Mouse (Mus musculus): Measurements from ENCODE around the gene Nxnl2. TPM values are rescaled to one million over a fixed set of nuclear protein-coding genes. Genes with fewer than 3 reads are reported as not detected.
"Not testable (repeated sequence)": the region's sequence is repeated elsewhere in the genome, so short reads cannot be mapped to it uniquely, and the experiment has no call there.

Nxnl2 gene
- polyA plus RNA-seq, 1 experiment, result 0.79 TPM

DNA sequence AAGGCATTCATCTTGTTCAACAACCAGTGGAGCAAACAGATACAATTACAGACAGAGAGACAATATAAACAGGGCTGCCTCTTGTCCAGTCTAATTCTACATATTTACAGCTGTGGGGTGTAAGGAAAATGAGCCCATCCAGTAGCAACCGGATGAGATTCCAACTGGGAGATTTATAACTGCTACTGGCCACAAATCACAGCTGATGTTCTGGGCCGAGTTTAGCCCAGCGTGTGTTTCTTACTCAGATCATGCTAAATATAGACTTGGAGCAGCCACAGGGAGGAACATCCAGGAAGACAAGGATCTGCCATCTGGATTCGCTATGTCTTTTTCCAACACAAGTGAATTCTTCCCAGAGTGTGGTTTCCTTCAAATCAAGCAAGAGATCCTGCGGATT is 27.4 kb downstream of the Nxnl2 start:
- 59% methylated on average over 5 of the region's 5 CpGs for WGBS
- Histone ChIP-seq H3K4me1 (ENCODE audit: control insufficient read depth, insufficient read depth, low read length) (no peaks in the 10 kb centered on the region), H3K4me3 (replicated peaks; ENCODE audit: extremely low read depth, low read depth, low read length) (no peak overlapping the region)
- TF ChIP-seq CTCF (IDR thresholded peaks at IDR 0.05; ENCODE audit: insufficient read depth, low read length) (no peak), POLR2A (IDR thresholded peaks at IDR 0.05; ENCODE audit: borderline replicate concordance, extremely low read depth, low read depth, low read length) (no peak)
- DNase-seq, result no peak

DNA sequence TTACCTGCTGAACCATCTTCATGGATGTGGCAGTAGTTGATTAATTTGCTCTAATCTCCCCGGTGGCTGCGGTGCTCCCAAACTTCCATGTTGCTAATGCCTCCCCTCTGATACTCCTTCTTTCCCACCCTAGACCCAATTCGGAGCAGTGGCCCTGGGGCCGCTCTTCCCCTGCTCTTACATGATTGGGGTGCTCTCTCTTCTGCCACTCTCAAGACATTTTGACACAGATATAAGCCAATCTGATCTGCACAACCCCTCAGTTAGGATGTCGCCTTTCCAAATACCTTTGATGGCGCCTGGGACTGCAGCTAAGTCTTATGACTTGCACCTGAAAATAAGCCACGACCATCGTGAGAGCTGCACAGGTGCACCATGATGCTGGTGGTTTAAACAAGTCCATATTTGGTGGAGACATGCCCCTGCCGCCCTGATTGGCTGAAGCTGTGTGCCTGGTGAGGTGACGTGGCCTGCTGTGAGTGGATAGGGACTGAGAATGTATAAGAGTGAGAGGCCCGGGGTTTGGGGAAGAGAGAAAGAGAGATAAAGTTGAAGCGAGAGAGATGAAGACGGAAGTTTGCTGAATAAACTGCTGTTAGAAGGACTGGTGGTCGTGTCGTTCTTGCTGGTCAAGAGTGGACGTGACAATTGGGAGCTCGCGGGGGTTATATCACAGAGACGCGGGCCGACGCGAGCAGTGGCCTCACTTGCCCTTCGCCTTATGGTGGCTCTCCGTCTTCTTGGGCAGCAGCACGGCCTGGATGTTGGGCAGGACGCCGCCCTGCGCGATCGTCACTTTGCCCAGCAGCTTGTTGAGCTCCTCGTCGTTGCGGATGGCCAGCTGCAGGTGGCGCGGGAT is 31.4 kb downstream of the Nxnl2 start:
- 49% methylated on average over 34 of the region's 36 CpGs for WGBS
- not testable (repeated sequence) for H3K4me3 ChIP-seq (replicated peaks; ENCODE audit: extremely low read depth, low read depth, low read length); H3K4me1 ChIP-seq (ENCODE audit: control insufficient read depth, insufficient read depth, low read length); DNase-seq

DNA sequence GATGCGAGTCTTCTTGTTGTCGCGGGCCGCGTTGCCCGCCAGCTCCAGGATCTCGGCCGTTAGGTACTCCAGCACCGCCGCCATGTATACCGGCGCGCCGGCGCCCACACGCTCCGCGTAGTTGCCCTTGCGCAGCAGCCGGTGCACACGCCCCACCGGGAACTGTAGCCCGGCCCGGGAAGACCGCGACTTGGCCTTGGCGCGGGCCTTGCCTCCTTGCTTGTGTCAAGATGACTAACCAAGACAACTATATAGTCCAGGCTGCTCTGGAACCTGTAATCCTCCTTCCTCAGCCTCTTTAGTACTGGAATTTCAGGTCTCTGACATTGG is 32.0 kb downstream of the Nxnl2 start:
- peak; percentile 66 for DNase-seq
- H3K4me3 ChIP-seq (replicated peaks; ENCODE audit: extremely low read depth, low read depth, low read length); H3K4me1 ChIP-seq (ENCODE audit: control insufficient read depth, insufficient read depth, low read length): not testable (repeated sequence)
- WGBS, result 3% methylated on average over 28 of the region's 28 CpGs

- TF ChIP-seq CTCF (IDR thresholded peaks at IDR 0.05; ENCODE audit: insufficient read depth, low read length) (no peak), POLR2A (IDR thresholded peaks at IDR 0.05; ENCODE audit: borderline replicate concordance, extremely low read depth, low read depth, low read length) (no peak)
- WGBS, result 81% methylated on average over 8 of the region's 8 CpGs
- no peak for DNase-seq
- no peaks in the 10 kb centered on the region for H3K4me1 ChIP-seq (ENCODE audit: control insufficient read depth, insufficient read depth, low read length)
- H3K4me3 ChIP-seq (replicated peaks; ENCODE audit: extremely low read depth, low read depth, low read length), result no peak overlapping the region
Observed at GRCm38 (mm10) chr13:51203467-51203866, 32.6 kb downstream of the Nxnl2 start.

- 90% methylated on average over 11 of the region's 11 CpGs for WGBS
- H3K4me3 ChIP-seq (replicated peaks; ENCODE audit: extremely low read depth, low read depth, low read length); H3K4me1 ChIP-seq (ENCODE audit: control insufficient read depth, insufficient read depth, low read length); DNase-seq: not testable (repeated sequence)
Observed at GRCm38 (mm10) chr13:51204081-51204480, 33.3 kb downstream of the Nxnl2 start.

- Histone ChIP-seq H3K4me3 (replicated peaks; ENCODE audit: extremely low read depth, low read depth, low read length) (no peak overlapping the region), H3K4me1 (ENCODE audit: control insufficient read depth, insufficient read depth, low read length) (no peaks in the 10 kb centered on the region)
- no peak for DNase-seq
- 48% methylated on average over 12 of the region's 12 CpGs for WGBS
- TF ChIP-seq CTCF (IDR thresholded peaks at IDR 0.05; ENCODE audit: insufficient read depth, low read length), result no peak
- no peak for TF ChIP-seq POLR2A (IDR thresholded peaks at IDR 0.05; ENCODE audit: borderline replicate concordance, extremely low read depth, low read depth, low read length)
Observed at GRCm38 (mm10) chr13:51207965-51208364, 37.1 kb downstream of the Nxnl2 start.

GRCm38 (mm10) chr13:51208378-51209100 is 37.7 kb downstream of the Nxnl2 start:
- Histone ChIP-seq H3K4me3 (replicated peaks; ENCODE audit: extremely low read depth, low read depth, low read length) (no peak overlapping the region), H3K4me1 (ENCODE audit: control insufficient read depth, insufficient read depth, low read length) (no peaks in the 10 kb centered on the region)
- TF ChIP-seq POLR2A (IDR thresholded peaks at IDR 0.05; ENCODE audit: borderline replicate concordance, extremely low read depth, low read depth, low read length) (no peak), CTCF (IDR thresholded peaks at IDR 0.05; ENCODE audit: insufficient read depth, low read length) (peak; percentile 51)
- WGBS, result 50% methylated on average over 18 of the region's 18 CpGs
- no peak for DNase-seq

DNA sequence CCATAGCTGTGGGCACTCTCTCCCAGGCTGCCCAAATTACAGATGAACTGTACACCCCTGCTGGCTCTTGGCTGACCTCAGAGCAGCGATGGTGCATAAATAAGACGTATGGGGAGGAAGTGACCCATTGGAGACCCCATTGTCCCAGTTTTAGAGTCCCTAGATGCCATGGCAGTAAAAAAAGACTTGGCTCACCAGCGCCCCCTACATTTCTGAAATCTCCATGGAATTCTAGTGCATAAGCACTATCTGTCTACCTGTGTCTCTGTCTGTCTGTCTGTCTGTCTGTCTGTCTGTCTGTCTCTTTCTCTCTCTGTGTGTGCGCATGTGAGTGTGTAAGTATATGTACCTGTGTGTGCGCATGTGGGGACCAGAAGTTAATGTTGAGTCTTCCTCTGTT is 39.8 kb downstream of the Nxnl2 start:
- no peak for DNase-seq
- 72% methylated on average over 5 of the region's 5 CpGs for WGBS
- no peak for TF ChIP-seq CTCF (IDR thresholded peaks at IDR 0.05; ENCODE audit: insufficient read depth, low read length)
- no peak for TF ChIP-seq POLR2A (IDR thresholded peaks at IDR 0.05; ENCODE audit: borderline replicate concordance, extremely low read depth, low read depth, low read length)
- H3K4me3 ChIP-seq (replicated peaks; ENCODE audit: extremely low read depth, low read depth, low read length), result no peak overlapping the region
- H3K4me1 ChIP-seq (ENCODE audit: control insufficient read depth, insufficient read depth, low read length), result no peaks in the 10 kb centered on the region

DNA sequence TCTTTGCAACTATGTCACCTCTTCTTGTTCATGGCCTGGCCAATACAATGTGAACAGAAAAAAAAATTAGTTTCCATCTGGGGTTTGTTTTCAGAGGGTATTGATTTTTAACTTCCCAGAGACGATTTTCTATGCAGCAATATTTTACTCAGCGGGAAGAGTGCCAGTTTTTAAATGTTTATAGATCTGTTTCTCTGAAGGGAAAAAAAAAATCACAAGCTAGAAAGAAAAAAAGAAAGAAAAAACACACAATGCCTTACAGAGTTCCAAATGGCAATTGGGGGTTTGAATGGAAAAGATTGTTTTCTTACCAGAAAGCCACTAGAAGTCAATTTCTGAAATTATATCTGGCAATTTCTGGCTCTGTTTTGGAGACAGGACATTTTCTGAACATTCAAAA is 43.9 kb downstream of the Nxnl2 start:
- TF ChIP-seq POLR2A (IDR thresholded peaks at IDR 0.05; ENCODE audit: borderline replicate concordance, extremely low read depth, low read depth, low read length) (no peak), CTCF (IDR thresholded peaks at IDR 0.05; ENCODE audit: insufficient read depth, low read length) (no peak)
- Histone ChIP-seq H3K4me3 (replicated peaks; ENCODE audit: extremely low read depth, low read depth, low read length) (no peak overlapping the region), H3K4me1 (ENCODE audit: control insufficient read depth, insufficient read depth, low read length) (no peaks in the 10 kb centered on the region)
- no peak for DNase-seq
- WGBS, result 65% methylated on average over 2 of the region's 2 CpGs

DNA sequence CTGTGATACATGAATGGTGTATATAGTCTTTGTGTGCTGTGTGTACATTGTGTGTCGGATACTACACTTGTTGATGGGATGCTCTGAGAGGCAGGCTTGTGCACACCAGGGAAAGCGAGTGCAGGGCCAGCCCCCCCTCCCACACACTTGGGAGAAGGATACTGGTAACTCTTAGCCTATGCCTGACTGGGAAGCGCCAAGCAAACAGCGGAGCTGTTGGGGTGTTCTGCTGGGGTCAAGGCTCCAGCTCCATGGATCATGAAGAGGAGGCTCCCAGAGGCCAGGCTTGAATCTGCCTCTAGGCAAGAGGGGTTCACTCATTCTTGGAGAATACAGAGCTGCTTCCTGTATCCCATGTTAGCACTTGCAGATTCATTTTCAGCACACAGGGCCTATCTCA is 50.1 kb downstream of the Nxnl2 start:
- WGBS, result 91% methylated on average over 4 of the region's 4 CpGs
- no peak for TF ChIP-seq POLR2A (IDR thresholded peaks at IDR 0.05; ENCODE audit: borderline replicate concordance, extremely low read depth, low read depth, low read length)
- no peak for TF ChIP-seq CTCF (IDR thresholded peaks at IDR 0.05; ENCODE audit: insufficient read depth, low read length)

More for the DNA sequence above, 50.1 kb downstream of the Nxnl2 start:
- DNase-seq, result no peak
- Histone ChIP-seq H3K4me3 (replicated peaks; ENCODE audit: extremely low read depth, low read depth, low read length) (no peak overlapping the region), H3K4me1 (ENCODE audit: control insufficient read depth, insufficient read depth, low read length) (no peaks in the 10 kb centered on the region)

All from lung, adult 2 months (tissue).